Mouse (Mus musculus) granulocyte monocyte progenitor cell, adult 5-6 weeks (primary cell): ENCODE measurements around the gene Jph3. TPM values are rescaled to one million over a fixed set of nuclear protein-coding genes. Genes with fewer than 3 reads are reported as not detected.

Source experiments
- ATAC-seq: replicated peaks from 2 replicates; pipeline ENCODE4 v1.8.0; 2016; ENCODE audit warnings: mild to moderate bottlenecking, moderate TSS enrichment, inconsistent platforms; ENCODE audit not compliant: poor library complexity, severe bottlenecking
- total RNA-seq, 2 experiments: library from RNA; stranded (forward) in 1 of 2; stranded (reverse) in 1 of 2; fragments of 200-712, 200-1000 nt in 1 of 2; fragments of >200 nt in 1 of 2; fragmentation: Nextera tagmentation in 1 of 2; gene quantifications; 2 replicates each; pipeline ENCODE4 v1.2.3; 2014 to 2017

The Jph3 gene
- total RNA-seq (2014; fragmentation: Nextera tagmentation) (not detected in 2 replicates), total RNA-seq (2017) (not detected in 2 replicates)

GRCm38 (mm10) chr8:121729323-121729722 is at the start of gene Jph3:
Gene Jph3, plus strand, starts transcription at chr8:121729623.
- ATAC-seq: no peak

DNA sequence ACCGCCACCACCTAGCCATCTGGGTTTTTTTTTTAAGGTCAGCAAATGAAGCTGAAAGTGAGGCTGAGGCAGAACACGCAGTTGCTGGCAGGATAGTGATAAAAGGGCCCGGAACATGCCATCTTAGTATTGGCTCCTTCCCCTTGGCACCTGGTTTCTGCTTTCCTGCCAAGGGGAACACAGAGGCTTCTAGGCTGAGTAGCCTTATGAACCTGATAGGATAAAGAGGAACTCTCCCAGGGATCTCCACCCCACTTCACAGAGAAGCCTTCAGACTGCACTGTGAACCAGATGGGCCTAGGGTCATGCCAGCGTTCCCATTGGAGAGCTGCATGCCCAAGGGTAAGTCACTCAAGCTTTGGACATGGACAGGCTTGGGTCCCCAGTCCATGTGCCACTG is 48.5 kb upstream of the Jph3 start:
- no peak for ATAC-seq

DNA sequence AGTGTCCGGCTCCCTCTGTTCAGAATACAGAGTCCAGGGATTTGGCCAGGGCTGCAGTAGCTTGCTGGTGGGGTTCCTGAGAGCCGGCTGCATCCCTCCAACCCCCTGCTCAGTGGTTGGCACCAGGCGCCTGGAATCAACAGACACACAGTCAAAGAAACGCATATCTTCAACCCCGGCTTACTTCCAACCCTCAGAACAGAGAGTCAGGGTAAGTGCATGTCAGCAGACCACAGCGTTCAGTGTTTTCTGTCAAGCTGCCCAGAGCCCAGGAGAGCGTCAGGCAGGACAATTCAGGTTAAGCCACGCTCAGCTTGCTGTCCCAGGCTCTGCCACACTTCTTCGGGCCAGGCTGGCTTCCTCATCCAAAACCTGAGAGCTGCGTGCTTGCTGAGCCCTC is 48.0 kb upstream of the Jph3 start:
- no peak for ATAC-seq

- ATAC-seq: no peak
Measured at GRCm38 (mm10) chr8:121683083-121683832, 46.2 kb upstream of the Jph3 start.

DNA sequence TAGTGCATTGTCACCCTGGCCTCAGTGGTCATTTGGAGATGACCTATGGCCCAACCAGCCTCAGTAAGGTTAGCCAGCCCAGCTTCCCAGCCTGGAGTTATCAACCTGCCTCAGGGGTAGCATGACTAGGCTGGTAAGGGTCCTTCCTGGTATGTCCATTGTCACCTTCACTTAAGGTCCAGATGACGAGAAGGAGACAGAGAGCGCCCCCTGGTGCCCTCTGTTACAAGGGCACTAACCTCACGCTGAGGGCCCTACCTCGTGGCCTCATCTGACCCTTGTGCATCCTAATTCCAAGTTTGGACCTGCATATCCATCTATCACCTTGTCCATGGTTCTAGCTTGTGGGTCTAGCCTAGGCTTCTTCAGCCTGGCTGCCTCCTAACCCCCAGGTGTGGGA is 44.0 kb upstream of the Jph3 start:
- ATAC-seq: peak; percentile 73

GRCm38 (mm10) chr8:121687455-121688161 is 41.8 kb upstream of the Jph3 start:
- no peak for ATAC-seq

- ATAC-seq: no peak
Measured at GRCm38 (mm10) chr8:121688496-121688895, 40.9 kb upstream of the Jph3 start.

- ATAC-seq: 0 out of 2 replicates have a peak, but pooled peaks have one; percentile 18
Measured at GRCm38 (mm10) chr8:121694453-121694852, 35.0 kb upstream of the Jph3 start.

DNA sequence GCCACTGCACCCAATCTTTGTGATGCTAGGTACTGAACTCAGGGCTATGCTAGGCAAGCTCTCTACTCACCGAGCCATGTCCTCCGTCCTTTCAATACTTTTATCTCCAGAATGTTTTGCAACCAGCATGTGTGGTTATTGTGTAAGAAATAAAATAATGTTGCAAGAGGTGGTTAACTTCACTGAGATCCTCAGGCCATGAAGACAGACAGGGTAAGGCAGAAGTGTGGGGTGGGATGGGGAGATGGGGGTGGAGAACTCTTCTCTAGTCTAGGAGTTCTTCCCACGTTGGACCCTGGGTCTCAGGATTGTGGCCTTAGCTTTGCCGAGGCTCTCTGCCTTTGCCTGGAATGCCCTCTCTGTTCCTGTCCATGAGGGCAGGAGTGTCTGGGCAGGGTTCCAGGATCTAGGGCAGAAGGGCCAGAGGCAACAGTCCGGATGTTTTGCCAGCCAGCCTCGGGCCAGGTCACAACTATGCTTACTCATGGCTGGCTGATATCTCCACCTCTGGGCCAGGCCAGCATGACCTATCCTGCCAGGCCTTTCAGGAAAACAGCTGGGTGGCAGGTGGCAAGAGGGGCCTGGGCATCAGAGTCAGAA is 33.7 kb upstream of the Jph3 start:
- ATAC-seq: peak; percentile 81

DNA sequence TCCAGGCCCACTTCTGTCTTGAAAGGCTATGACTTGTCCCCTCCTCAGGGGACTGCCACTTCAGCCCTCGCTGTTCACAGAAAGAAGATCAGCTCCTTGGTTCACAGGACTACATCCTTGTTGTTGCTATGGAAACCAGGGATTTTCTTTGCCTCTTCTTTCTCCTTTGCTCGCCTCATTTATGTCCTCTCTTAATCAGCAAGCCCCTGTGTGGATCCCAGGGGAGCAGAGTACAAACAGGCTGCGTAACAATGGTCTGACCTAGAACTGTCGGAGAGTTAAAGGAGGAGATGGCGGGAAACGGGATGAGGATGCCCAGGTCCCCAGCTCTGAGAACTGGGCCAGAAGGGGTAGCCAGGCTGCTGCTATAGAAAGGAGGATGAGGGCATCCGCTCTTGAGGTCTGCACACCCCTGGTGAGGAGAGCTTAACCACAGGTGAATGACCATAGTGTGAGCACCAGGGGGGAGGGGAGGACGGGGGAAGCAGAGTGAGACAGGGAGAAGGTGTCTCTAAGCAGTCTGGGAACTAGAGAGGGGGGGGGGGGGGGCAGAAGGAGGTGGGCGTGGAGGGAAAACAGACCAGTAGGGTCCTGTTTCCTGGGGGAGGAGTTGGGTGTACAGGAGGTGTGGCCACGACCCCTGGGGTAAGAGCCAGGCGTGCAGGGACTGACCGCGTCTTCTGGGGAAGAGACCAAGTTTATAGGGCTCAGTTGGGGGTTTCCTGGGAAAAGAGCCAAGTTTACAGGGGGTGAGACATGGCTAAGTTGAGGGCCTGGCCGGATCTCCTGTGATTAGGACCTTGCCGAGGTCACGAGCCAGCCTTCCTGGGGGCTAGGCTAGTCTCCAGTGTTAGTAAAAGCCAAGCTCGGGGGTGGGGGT is 31.4 kb upstream of the Jph3 start:
- ATAC-seq: no peak

DNA sequence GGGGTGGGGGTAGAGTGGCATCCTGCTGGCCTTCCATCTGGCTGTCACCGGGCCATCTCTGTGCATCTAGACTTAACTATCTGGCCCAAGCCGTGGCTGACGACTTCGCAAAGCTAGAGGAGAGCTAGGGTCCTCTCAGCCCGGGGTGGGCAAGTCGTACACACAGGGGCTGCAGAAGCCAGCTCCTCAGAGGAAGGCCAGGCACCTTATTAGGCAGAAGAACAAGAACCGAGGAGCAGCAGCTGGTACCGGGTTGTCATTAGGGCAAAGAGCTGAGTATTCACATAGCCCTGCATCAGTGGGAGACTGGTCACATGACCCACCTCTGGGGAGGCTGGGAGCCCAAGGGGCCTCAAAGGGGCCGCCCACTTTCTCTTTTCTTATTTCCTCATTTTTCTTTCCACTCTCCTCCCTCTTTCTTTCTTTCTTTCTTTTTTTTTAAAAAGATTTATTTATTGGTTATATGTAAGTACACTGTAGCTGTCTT is 30.8 kb upstream of the Jph3 start:
- ATAC-seq: 0 out of 2 replicates have a peak, but pooled peaks have one; percentile 17

DNA sequence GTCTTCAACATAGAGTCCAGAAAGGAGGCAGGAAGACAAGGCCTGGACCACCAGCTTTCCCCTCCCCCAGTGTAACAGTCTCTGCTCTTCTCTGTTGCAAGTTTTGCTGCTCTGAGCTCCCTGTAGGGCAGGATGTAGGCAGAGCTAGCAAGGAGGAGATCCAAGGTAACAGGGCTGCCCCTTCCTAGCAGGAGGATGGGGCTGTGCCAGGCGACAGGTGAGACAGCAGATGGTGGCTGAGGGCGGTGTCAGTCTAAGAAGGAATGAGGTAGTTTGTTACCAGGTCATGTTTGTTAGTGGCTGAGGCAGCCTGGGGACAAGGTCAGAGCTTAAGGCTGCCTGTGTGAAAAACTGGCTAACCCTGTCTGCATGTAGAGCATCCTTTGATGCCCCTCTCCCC is 29.5 kb upstream of the Jph3 start:
- ATAC-seq: no peak

DNA sequence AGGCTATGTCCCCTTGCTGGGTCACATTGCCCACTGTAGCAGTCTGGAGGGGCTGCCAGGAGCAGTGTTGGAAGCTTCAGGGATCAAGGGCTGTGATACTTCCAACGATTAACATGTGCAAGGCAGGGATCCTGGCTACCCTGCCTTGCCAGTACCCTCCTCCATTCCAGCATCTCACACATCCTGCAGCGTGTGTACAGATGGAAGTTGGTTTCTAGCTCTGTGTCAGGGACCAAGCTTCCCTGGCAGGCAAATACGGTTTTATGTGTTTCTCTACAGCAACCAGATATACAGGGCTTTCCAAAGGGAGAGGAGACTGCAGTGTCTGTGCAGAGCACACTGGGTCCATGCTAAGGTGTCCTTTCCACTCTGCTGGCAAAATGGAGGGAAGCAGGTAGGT is 24.2 kb upstream of the Jph3 start:
- no peak for ATAC-seq

GRCm38 (mm10) chr8:121706956-121707355 is 22.5 kb upstream of the Jph3 start:
- ATAC-seq: no peak

GRCm38 (mm10) chr8:121708406-121708805 is 21.0 kb upstream of the Jph3 start:
- ATAC-seq: no peak

- ATAC-seq: no peak
Measured at GRCm38 (mm10) chr8:121717502-121717901, 11.9 kb upstream of the Jph3 start.

- peak; percentile 77 for ATAC-seq
Measured at GRCm38 (mm10) chr8:121717982-121718425, 11.4 kb upstream of the Jph3 start.

- no peak for ATAC-seq
Measured at GRCm38 (mm10) chr8:121718925-121719324, 10.5 kb upstream of the Jph3 start.

- no peak for ATAC-seq
Measured at GRCm38 (mm10) chr8:121721072-121721471, 8.4 kb upstream of the Jph3 start.

DNA sequence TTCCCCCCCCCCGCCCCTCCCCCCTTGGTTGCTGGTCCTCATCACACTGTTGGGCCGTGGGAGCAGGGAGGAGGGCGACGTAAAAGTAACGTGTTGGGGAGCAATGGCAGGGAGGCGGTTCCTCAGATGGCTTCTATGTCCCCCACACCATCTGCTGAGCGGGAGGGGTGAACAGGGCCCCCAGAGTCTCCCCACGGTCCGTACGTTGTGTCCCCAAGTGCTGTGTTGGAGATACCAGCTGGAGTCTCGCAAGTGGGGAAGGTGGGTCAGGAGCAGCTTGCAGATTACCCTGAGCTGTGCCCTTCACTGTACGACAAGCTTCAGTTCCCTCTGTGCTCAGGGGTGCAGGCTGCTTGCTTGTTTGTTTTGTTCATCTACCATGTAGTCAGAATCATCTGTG is 5.6 kb upstream of the Jph3 start:
- no peak for ATAC-seq
